Mouse (Mus musculus) left cerebral cortex, postnatal 14 days (tissue): ENCODE data around the gene Aldh8a1. TPM values are rescaled to one million over a fixed set of nuclear protein-coding genes. Genes with fewer than 3 reads are reported as not detected.

Experiments
- DNase-seq, 2 experiments: peaks; one replicate each; pipeline ENCODE4 v3.0.0; 2021 to 2022; ENCODE audit warnings: low spot score in 2 of 2, mixed read lengths in 1 of 2
- intact Hi-C: fragments of 180-260 bp; cut with DNase I; formaldehyde crosslinking; loops from one replicate; pipeline ENCODE4 v1.15.1; 2025
- long read RNA-seq, 2 experiments: library from polyadenylated mRNA; stranded (forward); transcript quantifications; one replicate each; pipeline ENCODE4 v2.0.0; 2021
- total RNA-seq, 2 experiments: library from RNA; stranded (reverse); gene quantifications; 2 replicates each; pipeline ENCODE4 v1.2.3; 2021

Aldh8a1 gene
- under 1 TPM; 0.13 TPM for total RNA-seq
- long read RNA-seq, experiment 1: 0 reads
- long read RNA-seq, experiment 2: 0 reads

GRCm38 (mm10) chr10:21376682-21377473 lies at the start of gene Aldh8a1:
Gene Aldh8a1, plus strand, starts transcription at chr10:21377291.
- DNase-seq: no peak
- intact Hi-C loops: no loop called here

- no peak for DNase-seq
- intact Hi-C loops: no loop called here
These were observed 49.4 kb upstream of the Aldh8a1 start for GRCm38 (mm10) chr10:21327605-21328135.

GRCm38 (mm10) chr10:21334349-21335105 lies 42.6 kb upstream of the Aldh8a1 start:
- no peak for DNase-seq
- intact Hi-C loops: no loop called here

- DNase-seq: no peak
- intact Hi-C loops: no loop called here
These were observed 41.6 kb upstream of the Aldh8a1 start for GRCm38 (mm10) chr10:21335534-21335933.

GRCm38 (mm10) chr10:21337191-21337590 lies 39.9 kb upstream of the Aldh8a1 start:
- peak in 1 of 2 experiments; percentile 33 for DNase-seq
- intact Hi-C loops: no loop called here

GRCm38 (mm10) chr10:21341706-21342105 lies 35.4 kb upstream of the Aldh8a1 start:
- intact Hi-C loops: no loop called here
- DNase-seq: no peak

GRCm38 (mm10) chr10:21342331-21343005 lies 34.6 kb upstream of the Aldh8a1 start:
- DNase-seq: peak; percentile 23 to 58
- intact Hi-C loops: no loop called here

GRCm38 (mm10) chr10:21347332-21347731 lies 29.8 kb upstream of the Aldh8a1 start:
- DNase-seq: no peak
- intact Hi-C loops: no loop called here

- intact Hi-C loops: no loop called here
These were observed 27.6 kb upstream of the Aldh8a1 start for GRCm38 (mm10) chr10:21349449-21349848.

GRCm38 (mm10) chr10:21349946-21350345 lies 27.1 kb upstream of the Aldh8a1 start:
- intact Hi-C loops: no loop called here
- no peak for DNase-seq

More at GRCm38 (mm10) chr10:21349449-21349848, 27.6 kb upstream of the Aldh8a1 start:
- no peak for DNase-seq

GRCm38 (mm10) chr10:21350531-21351515 lies 26.3 kb upstream of the Aldh8a1 start:
- intact Hi-C loops: no loop called here
- DNase-seq: no peak

- no peak for DNase-seq
- intact Hi-C loops: no loop called here
These were observed 25.3 kb upstream of the Aldh8a1 start for GRCm38 (mm10) chr10:21351766-21352165.

- DNase-seq: no peak
- intact Hi-C loops: no loop called here
These were observed 23.2 kb upstream of the Aldh8a1 start for GRCm38 (mm10) chr10:21353890-21354289.

GRCm38 (mm10) chr10:21354506-21354905 lies 22.6 kb upstream of the Aldh8a1 start:
- DNase-seq: no peak
- intact Hi-C loops: no loop called here

- no peak for DNase-seq
- intact Hi-C loops: no loop called here
These were observed 19.1 kb upstream of the Aldh8a1 start for GRCm38 (mm10) chr10:21357986-21358385.

GRCm38 (mm10) chr10:21359086-21359485 lies 18.0 kb upstream of the Aldh8a1 start:
- intact Hi-C loops: no loop called here
- no peak for DNase-seq

- intact Hi-C loops: no loop called here
- DNase-seq: no peak
These were observed 15.2 kb upstream of the Aldh8a1 start for GRCm38 (mm10) chr10:21361871-21362270.

- intact Hi-C loops: no loop called here
- DNase-seq: no peak
These were observed 13.8 kb upstream of the Aldh8a1 start for GRCm38 (mm10) chr10:21363297-21363696.

- DNase-seq: no peak
These were observed 12.1 kb upstream of the Aldh8a1 start for GRCm38 (mm10) chr10:21364946-21365345.

More at GRCm38 (mm10) chr10:21364946-21365345, 12.1 kb upstream of the Aldh8a1 start:
- intact Hi-C loops: no loop called here
